In the genomic region with DNA sequence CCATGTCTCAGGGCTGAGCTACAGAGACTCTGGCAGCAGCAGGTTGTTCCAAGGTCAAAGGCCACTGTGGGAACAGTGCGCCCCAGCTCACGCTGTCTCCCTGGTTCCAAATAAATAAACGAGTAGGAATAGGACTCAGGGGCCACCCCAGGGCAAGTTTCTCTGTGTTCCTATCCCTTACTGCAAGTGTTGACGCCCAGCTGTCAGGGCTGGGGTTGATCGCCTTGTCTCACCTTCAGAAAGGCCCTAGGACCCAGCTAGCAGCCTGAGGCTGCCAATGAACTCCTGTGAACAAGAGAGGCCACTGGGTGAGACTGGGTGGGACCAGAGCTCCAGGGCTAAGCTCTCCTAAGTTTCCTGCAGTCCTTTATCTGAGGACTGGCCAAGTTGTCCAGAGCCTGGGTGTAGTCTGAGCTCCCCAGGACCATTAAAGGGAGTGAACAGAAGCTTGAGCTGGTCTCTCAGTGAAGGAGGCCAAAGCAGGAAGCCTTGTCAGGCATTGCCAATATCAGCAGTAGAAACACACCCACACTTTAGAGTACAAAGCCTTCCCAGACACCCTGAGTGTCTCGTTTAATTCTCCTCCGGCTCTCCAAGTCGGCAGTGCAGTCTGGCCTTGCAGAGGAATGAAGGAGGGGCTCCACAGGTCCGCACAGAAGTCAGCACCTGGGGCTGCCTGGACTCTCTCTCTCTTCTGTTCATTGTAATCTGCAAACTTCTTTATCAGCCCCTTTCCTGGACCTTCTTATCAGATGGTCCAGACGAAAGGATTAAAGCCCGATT, we compare ENCODE assay signal across 9 mouse cellular contexts.
DNase-seq lines count a peak whose midpoint lies in the region; ATAC-seq and TF ChIP-seq lines count a peak whose summit lies in the region.
"Had no signal": no experiment of that assay in that cellular context is flagged by ENCODE, and none has a peak within 500 bp of the region (broad histone marks: within the 10 kb centered on the region; RNA-seq: fewer than 3 reads in every experiment).

No protein-coding gene starts in this region.

- no peak for TF ChIP-seq CTCF in lung, embryonic 14.5 days (IDR thresholded peaks at IDR 0.05; ENCODE audit: low read depth)
- no peak for TF ChIP-seq CTCF in layer of hippocampus, adult 2 months (conservative IDR thresholded peaks at IDR 0.05)

- no peak overlapping the region for H3K27ac ChIP-seq in forebrain, embryonic 13.5 days
- H3K27ac ChIP-seq in forebrain, embryonic 12.5 days, result no peak overlapping the region
- peak overlapping the region; percentile 6; the same call in 1 of the 2 replicates for H3K27ac ChIP-seq in heart, embryonic 16.5 days (ENCODE audit: low read length)
- H3K27ac ChIP-seq in lung, embryonic 14.5 days (ENCODE audit: low read depth), result peak overlapping the region; percentile 76
- H3K27ac ChIP-seq in layer of hippocampus, adult 2 months, result no peak overlapping the region
- H3K27ac ChIP-seq: hindbrain, postnatal 0 days had no signal

- peak; percentile 56 for DNase-seq in R1 (ENCODE audit: low read depth, low spot score)
- peak; percentile 53 for DNase-seq in lung, embryonic 14.5 days
- no peak for DNase-seq in spleen, postnatal 14 days (ENCODE audit: low spot score in 2 of 2)
- DNase-seq in layer of hippocampus, adult 2 months (ENCODE audit: low spot score in 2 of 2), result no peak
- DNase-seq in urinary bladder, postnatal 25 days (ENCODE audit: low spot score), result no peak

- peaks cover 17% of the 10 kb centered on the region; the same call in 1 of the 2 replicates for H3K27me3 ChIP-seq in forebrain, embryonic 13.5 days
- peaks cover 60% of the 10 kb centered on the region for H3K27me3 ChIP-seq in forebrain, embryonic 12.5 days
- H3K27me3 ChIP-seq in heart, embryonic 16.5 days (ENCODE audit: control insufficient read depth, insufficient read depth, low read length), result no peaks in the 10 kb centered on the region
- no peaks in the 10 kb centered on the region for H3K27me3 ChIP-seq in lung, embryonic 14.5 days (ENCODE audit: insufficient read depth, low read length)

- 0 out of 2 replicates have a peak, but pooled peaks have one; percentile 16 for ATAC-seq in forebrain, embryonic 13.5 days
- no peak for ATAC-seq in forebrain, embryonic 12.5 days (ENCODE audit: low FRiP score)
- peak; percentile 52; the same call in 1 of the 2 replicates for ATAC-seq in heart, embryonic 16.5 days (replicated peaks; ENCODE audit: extremely low read depth, insufficient read depth, low FRiP score)
- peak; percentile 56; the same call in 1 of the 2 replicates for ATAC-seq in lung, embryonic 14.5 days (ENCODE audit: insufficient read depth)

- H3K4me2 ChIP-seq in forebrain, embryonic 13.5 days, result no peak overlapping the region
- no peak overlapping the region for H3K4me2 ChIP-seq in forebrain, embryonic 12.5 days
- H3K4me2 ChIP-seq in heart, embryonic 16.5 days (ENCODE audit: low read depth, low read length), result no peak overlapping the region
- H3K4me2 ChIP-seq in lung, embryonic 14.5 days, result no peak overlapping the region

- H3K9me3 ChIP-seq in forebrain, embryonic 13.5 days (replicated peaks), result no peaks in the 10 kb centered on the region
- no peaks in the 10 kb centered on the region for H3K9me3 ChIP-seq in forebrain, embryonic 12.5 days
- H3K9me3 ChIP-seq in heart, embryonic 16.5 days (replicated peaks; ENCODE audit: control insufficient read depth, low read length), result no peaks in the 10 kb centered on the region; the same call in 1 of the 2 replicates
- no peaks in the 10 kb centered on the region for H3K9me3 ChIP-seq in lung, embryonic 14.5 days (ENCODE audit: low read depth, low read length)

- H3K9ac ChIP-seq in forebrain, embryonic 13.5 days, result 0 out of 2 replicates have a peak overlapping the region, but pooled peaks have one; percentile 16
- no peak overlapping the region for H3K9ac ChIP-seq in forebrain, embryonic 12.5 days
- H3K9ac ChIP-seq in heart, embryonic 16.5 days (ENCODE audit: low read length), result no peak overlapping the region
- H3K9ac ChIP-seq in lung, embryonic 14.5 days, result no peak overlapping the region

- WGBS in forebrain, embryonic 13.5 days, result 33% methylated on average over 11 of the region's 11 CpGs
- WGBS in forebrain, embryonic 12.5 days, result 23% methylated on average over 11 of the region's 11 CpGs
- 37% methylated on average over 11 of the region's 11 CpGs for WGBS in heart, embryonic 16.5 days
- 33% methylated on average over 11 of the region's 11 CpGs for WGBS in lung, embryonic 14.5 days

- peaks cover 14% of the 10 kb centered on the region for H3K4me1 ChIP-seq in forebrain, embryonic 13.5 days
- H3K4me1 ChIP-seq in forebrain, embryonic 12.5 days, result peaks cover 16% of the 10 kb centered on the region
- H3K4me1 ChIP-seq in heart, embryonic 16.5 days (ENCODE audit: control insufficient read depth, insufficient read depth, low read length), result peaks cover 14% of the 10 kb centered on the region
- peaks cover 12% of the 10 kb centered on the region for H3K4me1 ChIP-seq in lung, embryonic 14.5 days (ENCODE audit: insufficient read depth)

- H3K36me3 ChIP-seq in forebrain, embryonic 13.5 days (ENCODE audit: poor library complexity, severe bottlenecking), result no peaks in the 10 kb centered on the region
- H3K36me3 ChIP-seq in forebrain, embryonic 12.5 days (replicated peaks), result no peaks in the 10 kb centered on the region
- H3K36me3 ChIP-seq in heart, embryonic 16.5 days (ENCODE audit: control insufficient read depth, insufficient read depth), result no peaks in the 10 kb centered on the region
- no peaks in the 10 kb centered on the region for H3K36me3 ChIP-seq in lung, embryonic 14.5 days (ENCODE audit: insufficient read depth)

- no peak overlapping the region for H3K4me3 ChIP-seq in forebrain, embryonic 13.5 days
- H3K4me3 ChIP-seq in forebrain, embryonic 12.5 days (replicated peaks), result no peak overlapping the region
- H3K4me3 ChIP-seq in heart, embryonic 16.5 days (ENCODE audit: low read length), result no peak overlapping the region
- no peak overlapping the region for H3K4me3 ChIP-seq in lung, embryonic 14.5 days (ENCODE audit: low read depth, low read length)
- H3K4me3 ChIP-seq in layer of hippocampus, adult 2 months, result no peak overlapping the region

Comparison
In these comparisons a context has a peak if more than half of its experiments do, and no peak if none do; other contexts are left out.
1. H3K27ac ChIP-seq: peak in heart, embryonic 16.5 days (single experiment) and lung, embryonic 14.5 days (single experiment); none in forebrain, embryonic 13.5 days (single experiment), forebrain, embryonic 12.5 days (single experiment) and layer of hippocampus, adult 2 months (single experiment).
2. DNase-seq: peak in R1 (single experiment) and lung, embryonic 14.5 days (single experiment); none in spleen, postnatal 14 days (0 of 2), layer of hippocampus, adult 2 months (0 of 2) and urinary bladder, postnatal 25 days (single experiment).